Mouse (Mus musculus): Measurements from ENCODE around the gene Tmc3.
A peak's percentile ranks its signal among the peaks of the same experiment; 100 is the strongest.

Tmc3 gene

DNA sequence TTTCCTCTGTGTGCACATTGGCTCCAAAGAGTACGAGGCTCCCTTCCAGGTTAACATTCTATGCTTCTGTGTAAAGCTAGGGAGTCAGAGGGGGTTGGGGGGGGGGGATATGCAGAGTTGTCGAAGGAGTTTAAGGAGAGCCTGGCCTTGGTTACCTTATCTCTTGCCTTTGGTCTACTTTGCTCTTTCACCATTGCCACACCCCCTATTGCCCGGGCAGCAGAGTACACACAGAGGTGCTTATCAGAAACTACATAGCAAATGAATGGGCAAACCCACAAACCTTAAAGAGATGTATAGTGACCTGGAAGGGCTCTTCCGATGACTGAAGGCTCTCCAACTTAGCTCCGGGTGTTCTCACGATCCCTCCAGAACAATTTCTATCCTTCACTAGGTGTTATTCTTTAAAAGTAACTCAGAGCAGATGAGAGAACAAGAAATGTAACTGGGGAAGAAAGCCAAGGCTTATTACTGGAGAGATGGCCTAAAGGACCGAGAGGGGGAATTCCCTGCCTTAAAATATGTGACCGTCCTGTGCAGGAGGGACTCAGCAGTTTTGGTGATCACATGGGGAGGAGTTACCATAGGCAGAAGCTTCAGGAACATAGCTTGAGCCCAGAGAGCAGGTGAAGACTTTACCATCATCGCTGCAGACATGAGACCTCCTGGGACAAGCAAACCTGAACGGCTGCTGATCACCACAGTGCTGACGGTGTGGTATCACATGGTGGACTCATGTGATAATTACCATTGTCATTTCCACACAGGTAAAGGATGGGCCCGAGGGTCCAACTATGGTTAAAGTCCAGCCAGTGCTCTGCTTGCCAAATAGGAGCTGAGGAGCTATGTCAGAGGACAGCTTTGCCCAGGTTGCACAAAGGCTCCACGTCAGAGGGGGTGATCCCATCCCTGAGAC is 14.5 kb downstream of the Tmc3 start:
- DNase-seq (ENCODE audit: low spot score in 2 of 2), result no peak

DNA sequence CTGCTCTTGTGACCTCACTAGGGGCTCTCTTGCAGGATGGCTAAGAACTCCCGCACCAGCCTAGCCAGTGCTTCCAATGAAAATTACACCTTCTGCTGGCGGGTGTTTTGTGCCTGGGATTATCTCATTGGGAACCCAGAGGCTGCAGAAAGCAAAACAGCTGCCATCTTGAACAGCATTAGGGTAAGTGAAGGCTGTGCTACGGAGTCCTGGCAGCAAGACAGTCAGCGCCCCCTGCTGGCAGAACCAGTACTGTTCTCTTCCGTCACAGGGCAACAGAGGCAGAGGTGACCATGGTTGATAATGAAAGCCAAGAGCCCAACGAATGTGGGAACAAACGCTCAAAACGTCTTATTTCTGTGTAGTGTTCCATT is 15.2 kb downstream of the Tmc3 start:
- DNase-seq (ENCODE audit: low spot score in 2 of 2), result peak; percentile 33 to 56

DNA sequence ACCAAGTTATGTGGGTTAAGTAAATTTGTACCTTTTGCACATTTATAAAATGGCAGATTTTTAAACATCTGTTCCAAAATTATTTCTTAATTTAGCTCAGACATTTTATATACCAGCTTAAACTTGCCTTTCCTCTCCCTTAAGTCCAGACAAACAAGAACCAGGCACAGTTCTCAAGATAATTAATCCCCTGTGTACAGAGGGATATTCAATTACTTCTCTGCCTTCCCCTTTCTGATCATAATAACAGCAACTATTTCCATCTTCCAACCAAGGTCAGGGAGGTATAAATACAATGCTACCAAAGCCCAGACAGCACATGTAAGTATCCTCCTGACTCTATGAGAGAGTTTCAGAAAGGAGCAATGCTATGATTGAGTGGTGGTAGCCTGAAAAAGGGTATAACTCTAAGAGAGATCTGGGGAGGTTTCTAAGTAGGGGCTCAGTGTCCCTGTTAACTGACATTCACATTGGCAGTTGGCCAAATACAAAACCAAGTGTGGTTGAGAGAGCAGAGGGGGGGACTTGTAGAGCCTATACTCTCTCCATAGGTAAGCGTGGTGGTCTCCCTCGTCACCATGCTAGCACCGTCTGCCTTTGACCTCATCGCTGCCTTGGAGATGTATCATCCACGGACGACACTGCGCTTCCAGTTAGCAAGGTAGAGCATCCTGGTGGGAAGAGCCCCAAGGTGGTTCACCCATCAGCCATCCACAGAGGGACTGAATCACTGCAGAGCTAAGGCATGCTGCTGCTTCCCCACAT is 19.6 kb downstream of the Tmc3 start:
- no peak for DNase-seq (ENCODE audit: low spot score in 2 of 2)

- no peak for DNase-seq (ENCODE audit: low spot score in 2 of 2)
Measured at GRCm38 (mm10) chr7:83606796-83607195, 22.1 kb downstream of the Tmc3 start.

- DNase-seq (ENCODE audit: low spot score in 2 of 2), result no peak
Measured at GRCm38 (mm10) chr7:83609891-83610290, 25.2 kb downstream of the Tmc3 start.

DNA sequence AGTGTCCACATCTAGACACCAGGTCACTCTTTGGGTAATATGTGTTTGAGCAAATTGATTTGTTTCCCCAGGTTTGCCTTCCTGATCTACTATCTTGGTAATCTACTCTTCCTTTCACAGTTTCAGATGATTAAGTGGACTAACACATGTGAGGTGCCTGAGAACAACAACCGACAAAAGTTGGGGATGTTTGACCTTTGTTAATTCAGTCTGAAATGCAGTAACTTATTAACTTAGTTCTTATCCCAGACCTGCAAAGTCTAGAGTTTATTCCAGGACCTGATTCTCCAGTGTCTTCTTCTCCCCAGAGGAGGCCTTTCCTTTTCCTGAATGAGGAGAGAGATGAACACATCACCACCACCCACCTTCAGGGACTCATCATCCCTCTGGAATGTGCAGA is 27.2 kb downstream of the Tmc3 start:
- DNase-seq (ENCODE audit: low spot score in 2 of 2), result no peak

DNA sequence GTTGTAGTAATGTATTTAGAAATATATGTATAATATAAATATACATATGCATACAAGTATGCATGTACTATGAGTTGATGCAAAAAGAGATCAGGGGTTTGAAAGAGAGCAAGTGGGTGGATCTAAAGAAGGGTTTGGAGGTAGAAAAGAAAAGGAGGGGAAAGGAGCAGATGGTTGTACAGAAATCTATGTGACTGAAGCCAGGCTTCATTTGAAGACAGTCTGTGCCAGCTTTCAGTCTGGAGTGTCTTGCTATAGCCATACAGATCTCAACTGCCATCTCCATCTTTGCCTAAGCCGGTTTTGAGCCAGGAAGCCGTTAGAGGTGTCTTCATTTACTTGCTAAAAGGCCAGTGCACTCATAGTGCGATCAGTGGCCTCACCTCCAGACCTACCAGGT is 30.5 kb downstream of the Tmc3 start:
- DNase-seq (ENCODE audit: low spot score in 2 of 2), result no peak

GRCm38 (mm10) chr7:83615815-83616214 is 31.1 kb downstream of the Tmc3 start:
- no peak for DNase-seq (ENCODE audit: low spot score in 2 of 2)

- DNase-seq (ENCODE audit: low spot score in 2 of 2), result no peak
Measured at GRCm38 (mm10) chr7:83616268-83616667, 31.5 kb downstream of the Tmc3 start.

DNA sequence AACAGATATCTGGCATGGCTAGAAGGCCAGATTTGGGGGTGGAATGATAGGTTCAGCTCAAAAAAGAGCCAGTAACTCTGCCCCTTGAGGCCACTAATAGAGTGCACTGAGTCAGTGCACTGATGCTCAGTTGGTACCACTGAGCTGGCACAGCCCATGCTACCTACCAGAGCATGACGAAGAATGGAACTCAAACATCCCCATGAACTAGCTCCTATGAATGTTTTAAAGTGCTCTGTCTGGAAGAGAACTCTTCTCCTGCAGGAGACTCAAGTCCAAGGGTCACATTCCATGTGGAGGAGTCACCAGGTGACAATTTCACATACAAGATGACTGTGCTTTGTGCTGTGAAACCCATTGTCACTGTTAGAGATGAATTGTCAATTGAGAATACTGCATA is 34.0 kb downstream of the Tmc3 start:
- DNase-seq (ENCODE audit: low spot score in 2 of 2), result no peak

DNA sequence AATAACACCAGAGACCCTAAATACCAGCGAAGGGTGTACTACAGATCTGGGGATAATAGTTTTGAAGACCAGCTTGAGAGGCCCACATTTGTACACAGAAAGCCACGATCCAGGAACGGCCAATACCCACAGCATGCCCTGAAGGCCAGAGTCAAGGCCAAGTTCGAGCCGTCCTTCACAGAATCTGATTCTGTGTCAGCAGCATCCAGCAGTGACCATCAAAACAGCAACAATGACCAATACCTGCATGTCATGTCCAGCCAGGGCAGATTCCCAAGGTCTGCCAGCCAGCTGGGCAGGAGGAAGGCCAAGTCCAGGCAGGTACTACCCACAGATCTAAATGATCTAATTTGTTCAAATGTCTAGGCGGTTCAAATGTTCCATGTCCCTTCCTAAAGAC is 37.9 kb downstream of the Tmc3 start:
- no peak for DNase-seq (ENCODE audit: low spot score in 2 of 2)

DNA sequence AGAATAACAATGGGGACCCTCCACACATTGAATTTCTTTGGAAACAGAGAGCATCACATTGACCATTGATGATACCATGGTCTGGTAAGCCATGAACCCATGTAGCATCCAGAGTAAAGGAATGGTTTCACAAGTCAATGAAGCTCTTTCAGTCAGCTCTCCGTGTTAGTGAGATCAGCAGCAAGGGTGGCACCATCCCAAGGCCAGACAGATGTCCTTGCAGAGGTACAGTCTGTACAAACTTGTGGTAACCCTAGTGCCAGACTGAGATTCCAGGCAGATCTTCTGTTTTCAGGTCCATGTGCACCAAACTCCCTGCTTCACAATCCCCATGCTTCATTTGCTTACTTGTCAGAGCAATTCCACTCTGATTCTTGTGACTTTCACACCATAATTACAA is 39.3 kb downstream of the Tmc3 start:
- DNase-seq (ENCODE audit: low spot score in 2 of 2), result no peak

GRCm38 (mm10) chr7:83626557-83627257 is 42.0 kb downstream of the Tmc3 start:
- DNase-seq (ENCODE audit: low spot score in 2 of 2), result no peak

- no peak for DNase-seq (ENCODE audit: low spot score in 2 of 2)
Measured at GRCm38 (mm10) chr7:83627369-83627768, 42.6 kb downstream of the Tmc3 start.

GRCm38 (mm10) chr7:83631073-83631827 is 46.5 kb downstream of the Tmc3 start:
- no peak for DNase-seq (ENCODE audit: low spot score in 2 of 2)

GRCm38 (mm10) chr7:83631828-83632681 is 47.3 kb downstream of the Tmc3 start, which contains the start of gene Stard5:
Gene Stard5, plus strand, starts transcription at chr7:83631959.
- peak; percentile 77 to 80 for DNase-seq (ENCODE audit: low spot score in 2 of 2)

- no peak for DNase-seq (ENCODE audit: low spot score in 2 of 2)
Measured at GRCm38 (mm10) chr7:83632682-83633120, 48.0 kb downstream of the Tmc3 start.

- DNase-seq (ENCODE audit: low spot score in 2 of 2), result no peak
Measured at GRCm38 (mm10) chr7:83633856-83634255, 49.1 kb downstream of the Tmc3 start.

DNA sequence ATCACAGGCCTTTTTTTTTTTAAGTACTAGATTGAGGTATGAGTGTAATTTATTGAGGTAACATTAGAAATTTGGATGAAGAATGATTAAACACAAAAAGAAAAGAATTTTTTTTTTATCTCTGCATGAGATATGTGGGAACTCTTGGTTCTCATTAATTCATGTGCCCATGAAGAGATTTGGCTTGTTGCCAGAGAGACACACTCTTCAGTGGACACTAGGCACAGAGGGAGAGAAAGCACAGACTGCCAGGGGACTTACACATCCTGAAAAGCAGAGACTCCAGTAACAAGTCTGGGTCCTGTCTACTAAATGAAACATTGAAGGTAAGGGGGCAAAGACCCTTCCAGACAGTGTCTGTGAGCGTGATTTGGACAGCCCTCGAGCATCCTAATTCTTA is 51.0 kb downstream of the Tmc3 start:
- DNase-seq (ENCODE audit: low spot score in 2 of 2), result no peak

GRCm38 (mm10) chr7:83636425-83636824 is 51.7 kb downstream of the Tmc3 start:
- no peak for DNase-seq (ENCODE audit: low spot score in 2 of 2)
